Mouse (Mus musculus): Measurements from ENCODE around the gene Apol6. TPM values are rescaled to one million over a fixed set of nuclear protein-coding genes. Genes with fewer than 3 reads are reported as not detected.

Gene Apol6
- polyA plus RNA-seq, 1 experiment: 0.06 TPM

- no peaks in the 10 kb centered on the region for H3K79me3 ChIP-seq (ENCODE audit: low read depth)
- no peaks in the 10 kb centered on the region for H3K27me3 ChIP-seq (ENCODE audit: control insufficient read depth, insufficient read depth, insufficient read length)
- TF ChIP-seq MAX (IDR thresholded peaks at IDR 0.05) (no peak), MYOD1 (IDR thresholded peaks at IDR 0.05; ENCODE audit: control insufficient read depth, insufficient read length, low read depth) (no peak), CEBPB (IDR thresholded peaks at IDR 0.05; ENCODE audit: low read depth) (no peak), FOSL1 (IDR thresholded peaks at IDR 0.05; ENCODE audit: insufficient read depth, low read length, poor library complexity, severe bottlenecking) (no peak), USF1 (IDR thresholded peaks at IDR 0.05; ENCODE audit: low read depth) (no peak), CTCF (IDR thresholded peaks at IDR 0.05; ENCODE audit: control insufficient read depth, insufficient read depth, insufficient read length) (no peak), MYOG (IDR thresholded peaks at IDR 0.05; ENCODE audit: control insufficient read depth, extremely low read depth, insufficient read length) (no peak)
- H3K36me3 ChIP-seq (ENCODE audit: control insufficient read depth, insufficient read depth): peaks cover 99% of the 10 kb centered on the region
- H3ac ChIP-seq (ENCODE audit: control insufficient read depth, insufficient read length, low read depth): no peak overlapping the region
- H3K4me3 ChIP-seq (ENCODE audit: insufficient read depth, poor library complexity, severe bottlenecking): no peak overlapping the region
- H3K79me2 ChIP-seq (ENCODE audit: control insufficient read depth, insufficient read depth): peaks cover 10% of the 10 kb centered on the region
Observed at GRCm38 (mm10) chr15:77080684-77081254, 36.2 kb downstream of the Apol6 start.

- no peak overlapping the region for H3ac ChIP-seq (ENCODE audit: control insufficient read depth, insufficient read length, low read depth)
- H3K79me2 ChIP-seq (ENCODE audit: control insufficient read depth, insufficient read depth): peaks cover 10% of the 10 kb centered on the region
- H3K27me3 ChIP-seq (ENCODE audit: control insufficient read depth, insufficient read depth, insufficient read length): no peaks in the 10 kb centered on the region
- peaks cover 99% of the 10 kb centered on the region for H3K36me3 ChIP-seq (ENCODE audit: control insufficient read depth, insufficient read depth)
- TF ChIP-seq CTCF (IDR thresholded peaks at IDR 0.05; ENCODE audit: control insufficient read depth, insufficient read depth, insufficient read length): no peak
- no peak for TF ChIP-seq MYOD1 (IDR thresholded peaks at IDR 0.05; ENCODE audit: control insufficient read depth, insufficient read length, low read depth)
- no peak for TF ChIP-seq USF1 (IDR thresholded peaks at IDR 0.05; ENCODE audit: low read depth)
- TF ChIP-seq MAX (IDR thresholded peaks at IDR 0.05): no peak
- TF ChIP-seq MYOG (IDR thresholded peaks at IDR 0.05; ENCODE audit: control insufficient read depth, extremely low read depth, insufficient read length): no peak
- H3K79me3 ChIP-seq (ENCODE audit: low read depth): no peaks in the 10 kb centered on the region
- H3K4me3 ChIP-seq (ENCODE audit: insufficient read depth, poor library complexity, severe bottlenecking): no peak overlapping the region
Observed at GRCm38 (mm10) chr15:77081454-77081853, 36.9 kb downstream of the Apol6 start.

GRCm38 (mm10) chr15:77085818-77086217 lies 41.3 kb downstream of the Apol6 start:
- no peak overlapping the region for H3K4me3 ChIP-seq (ENCODE audit: insufficient read depth, poor library complexity, severe bottlenecking)
- H3K79me3 ChIP-seq (ENCODE audit: low read depth): no peaks in the 10 kb centered on the region
- peaks cover 17% of the 10 kb centered on the region for H3K79me2 ChIP-seq (ENCODE audit: control insufficient read depth, insufficient read depth)
- no peak overlapping the region for H3ac ChIP-seq (ENCODE audit: control insufficient read depth, insufficient read length, low read depth)
- TF ChIP-seq FOSL1 (IDR thresholded peaks at IDR 0.05; ENCODE audit: insufficient read depth, low read length, poor library complexity, severe bottlenecking) (no peak), CTCF (IDR thresholded peaks at IDR 0.05; ENCODE audit: control insufficient read depth, insufficient read depth, insufficient read length) (no peak), USF1 (IDR thresholded peaks at IDR 0.05; ENCODE audit: low read depth) (no peak), MYOG (IDR thresholded peaks at IDR 0.05; ENCODE audit: control insufficient read depth, extremely low read depth, insufficient read length) (no peak), MAX (IDR thresholded peaks at IDR 0.05) (no peak), CEBPB (IDR thresholded peaks at IDR 0.05; ENCODE audit: low read depth) (no peak), MYOD1 (IDR thresholded peaks at IDR 0.05; ENCODE audit: control insufficient read depth, insufficient read length, low read depth) (no peak)
- no peaks in the 10 kb centered on the region for H3K27me3 ChIP-seq (ENCODE audit: control insufficient read depth, insufficient read depth, insufficient read length)
- H3K36me3 ChIP-seq (ENCODE audit: control insufficient read depth, insufficient read depth): peaks cover 92% of the 10 kb centered on the region

GRCm38 (mm10) chr15:77086488-77086887 lies 42.0 kb downstream of the Apol6 start:
- peaks cover 92% of the 10 kb centered on the region for H3K36me3 ChIP-seq (ENCODE audit: control insufficient read depth, insufficient read depth)

GRCm38 (mm10) chr15:77089249-77089648 lies 44.7 kb downstream of the Apol6 start:
- Histone ChIP-seq H3K36me3 (ENCODE audit: control insufficient read depth, insufficient read depth) (peaks cover 93% of the 10 kb centered on the region), H3K4me3 (ENCODE audit: insufficient read depth, poor library complexity, severe bottlenecking) (no peak overlapping the region), H3K27me3 (ENCODE audit: control insufficient read depth, insufficient read depth, insufficient read length) (no peaks in the 10 kb centered on the region), H3ac (ENCODE audit: control insufficient read depth, insufficient read length, low read depth) (no peak overlapping the region), H3K79me2 (ENCODE audit: control insufficient read depth, insufficient read depth) (peaks cover 25% of the 10 kb centered on the region), H3K79me3 (ENCODE audit: low read depth) (no peaks in the 10 kb centered on the region)
- TF ChIP-seq CEBPB (IDR thresholded peaks at IDR 0.05; ENCODE audit: low read depth) (no peak), MYOG (IDR thresholded peaks at IDR 0.05; ENCODE audit: control insufficient read depth, extremely low read depth, insufficient read length) (no peak), FOSL1 (IDR thresholded peaks at IDR 0.05; ENCODE audit: insufficient read depth, low read length, poor library complexity, severe bottlenecking) (no peak), USF1 (IDR thresholded peaks at IDR 0.05; ENCODE audit: low read depth) (no peak), MYOD1 (IDR thresholded peaks at IDR 0.05; ENCODE audit: control insufficient read depth, insufficient read length, low read depth) (peak; percentile 86)

More at GRCm38 (mm10) chr15:77086488-77086887, 42.0 kb downstream of the Apol6 start:
- TF ChIP-seq CEBPB (IDR thresholded peaks at IDR 0.05; ENCODE audit: low read depth): no peak
- peak; percentile 80 for TF ChIP-seq MYOD1 (IDR thresholded peaks at IDR 0.05; ENCODE audit: control insufficient read depth, insufficient read length, low read depth)
- no peak for TF ChIP-seq MAX (IDR thresholded peaks at IDR 0.05)
- Histone ChIP-seq H3K79me2 (ENCODE audit: control insufficient read depth, insufficient read depth) (peaks cover 17% of the 10 kb centered on the region), H3K79me3 (ENCODE audit: low read depth) (no peaks in the 10 kb centered on the region), H3ac (ENCODE audit: control insufficient read depth, insufficient read length, low read depth) (no peak overlapping the region), H3K27me3 (ENCODE audit: control insufficient read depth, insufficient read depth, insufficient read length) (no peaks in the 10 kb centered on the region), H3K4me3 (ENCODE audit: insufficient read depth, poor library complexity, severe bottlenecking) (no peak overlapping the region)

GRCm38 (mm10) chr15:77090531-77090930 lies 46.0 kb downstream of the Apol6 start:
- TF ChIP-seq MAX (IDR thresholded peaks at IDR 0.05): no peak
- TF ChIP-seq FOSL1 (IDR thresholded peaks at IDR 0.05; ENCODE audit: insufficient read depth, low read length, poor library complexity, severe bottlenecking): no peak
- no peak for TF ChIP-seq MYOD1 (IDR thresholded peaks at IDR 0.05; ENCODE audit: control insufficient read depth, insufficient read length, low read depth)
- TF ChIP-seq CTCF (IDR thresholded peaks at IDR 0.05; ENCODE audit: control insufficient read depth, insufficient read depth, insufficient read length): no peak
- H3K36me3 ChIP-seq (ENCODE audit: control insufficient read depth, insufficient read depth): peaks cover 93% of the 10 kb centered on the region
- H3ac ChIP-seq (ENCODE audit: control insufficient read depth, insufficient read length, low read depth): no peak overlapping the region
- no peak overlapping the region for H3K4me3 ChIP-seq (ENCODE audit: insufficient read depth, poor library complexity, severe bottlenecking)
- H3K79me3 ChIP-seq (ENCODE audit: low read depth): no peaks in the 10 kb centered on the region
- H3K79me2 ChIP-seq (ENCODE audit: control insufficient read depth, insufficient read depth): peaks cover 25% of the 10 kb centered on the region
- no peaks in the 10 kb centered on the region for H3K27me3 ChIP-seq (ENCODE audit: control insufficient read depth, insufficient read depth, insufficient read length)

Measured in C2C12 (cell line).